Mouse (Mus musculus): ENCODE data around the gene Sf3b3. TPM values are rescaled to one million over a fixed set of nuclear protein-coding genes. Genes with fewer than 3 reads are reported as not detected.
"Not testable (repeated sequence)": the region's sequence is repeated elsewhere in the genome, so short reads cannot be mapped to it uniquely, and the experiment has no call there.

Gene Sf3b3
- polyA plus RNA-seq (2017; shearing (Covaris generic)) = 100 to 1,000 TPM in 1 of 2 experiments, 10 to 100 TPM in 1; 98.5 to 141 TPM

DNA sequence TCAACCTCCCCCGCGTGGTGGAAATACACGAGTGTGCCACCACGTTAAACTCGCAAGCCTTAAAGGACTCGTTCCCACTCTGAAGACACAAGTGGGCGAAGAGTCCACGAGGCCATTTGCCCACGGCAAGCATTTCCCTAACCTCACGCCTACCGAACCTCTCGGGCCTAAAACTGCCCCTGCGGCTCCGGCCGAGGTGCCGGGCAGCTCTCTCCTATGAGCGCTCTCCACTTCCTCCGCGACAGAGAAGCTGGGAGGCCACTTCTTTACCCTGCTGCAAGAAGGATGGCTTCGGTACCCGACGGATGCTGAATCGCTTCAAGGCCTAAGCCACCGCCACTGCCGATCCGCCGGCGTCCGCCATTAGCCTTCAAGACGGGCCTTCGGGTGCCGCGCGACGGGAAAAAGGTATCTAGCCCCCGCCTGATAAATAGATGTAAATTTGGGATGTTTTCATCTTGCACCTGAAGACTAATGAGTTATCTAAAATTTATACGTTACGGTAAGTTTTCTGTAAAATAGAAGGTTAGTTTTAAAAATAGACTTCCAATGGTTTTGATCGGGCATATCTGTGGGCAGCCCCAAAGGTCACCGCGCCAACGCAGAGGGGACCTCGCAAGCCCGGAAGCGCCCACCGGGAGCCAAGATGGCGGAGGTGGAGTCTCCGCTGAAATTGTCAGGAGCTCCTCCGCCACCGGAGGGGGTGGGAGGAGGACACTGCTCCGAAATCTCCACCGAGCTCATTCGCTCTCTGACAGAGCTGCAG, at the start of gene Sf3b3, which contains the start of gene Cog4:
Sf3b3 (minus strand) TSS at position 383 of the 766 bp plus-strand sequence.
Cog4 (plus strand) TSS at position 196 of the 766 bp plus-strand sequence.
- ATAC-seq = peak; percentile 85

DNA sequence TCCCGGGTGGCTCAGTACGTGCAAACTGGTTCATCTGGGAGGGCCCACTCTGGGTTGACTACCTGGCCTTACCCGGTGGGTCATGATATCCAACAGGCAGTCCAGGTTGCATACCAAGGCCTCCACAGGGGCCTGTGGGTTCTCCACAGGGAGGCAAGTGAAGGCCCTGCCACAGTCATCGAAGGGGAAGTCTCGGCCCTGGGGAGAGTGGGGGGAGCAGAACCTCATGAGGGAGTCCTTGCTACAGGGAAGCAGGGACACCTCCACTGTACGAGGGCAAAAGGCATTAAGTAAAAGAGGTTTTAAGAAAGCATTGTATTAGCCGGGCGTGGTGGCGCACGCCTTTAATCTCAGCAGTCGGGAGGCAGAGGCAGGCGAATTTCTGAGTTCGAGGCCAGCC, 49.2 kb upstream of the Sf3b3 start:
- no peak for ATAC-seq

DNA sequence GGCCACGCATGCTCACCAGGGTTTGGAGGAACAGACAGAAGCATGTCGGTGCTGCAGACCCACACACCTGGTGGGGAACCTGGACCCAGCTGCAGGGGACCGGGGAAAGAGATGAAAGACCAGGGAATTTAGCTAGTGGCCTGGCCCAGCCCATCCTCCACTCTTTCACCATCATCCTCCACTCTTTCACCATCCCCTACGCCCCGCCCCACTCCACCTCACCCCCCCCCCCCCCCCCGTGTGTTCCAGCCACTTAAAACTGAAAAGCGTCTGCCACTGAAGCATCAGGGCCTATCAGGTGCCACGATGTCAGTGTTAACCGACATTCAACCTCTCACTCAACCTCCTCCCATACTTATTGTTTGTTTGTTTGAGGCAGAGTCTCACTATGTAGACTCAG, 48.7 kb upstream of the Sf3b3 start:
- no peak for ATAC-seq

DNA sequence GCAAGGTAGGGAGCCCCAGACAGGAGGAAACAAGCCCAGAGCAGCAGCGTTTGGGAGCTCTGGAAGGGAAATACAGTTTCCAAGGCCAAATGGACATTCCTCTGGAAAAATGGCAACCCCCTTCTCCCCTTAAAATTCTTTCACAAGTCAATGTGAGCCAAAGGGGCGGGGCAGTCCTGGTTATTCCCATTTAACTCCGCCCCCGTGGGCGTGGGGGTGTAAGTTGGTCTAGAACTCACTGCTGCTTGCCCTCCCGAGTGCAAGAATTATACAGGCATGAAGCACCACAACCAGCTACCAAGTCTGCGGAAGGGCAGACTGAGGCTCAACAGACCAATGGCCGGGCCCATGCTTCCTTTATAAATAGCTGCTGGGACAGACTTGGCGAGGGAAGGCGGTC, 48.3 kb upstream of the Sf3b3 start:
- no peak for ATAC-seq

DNA sequence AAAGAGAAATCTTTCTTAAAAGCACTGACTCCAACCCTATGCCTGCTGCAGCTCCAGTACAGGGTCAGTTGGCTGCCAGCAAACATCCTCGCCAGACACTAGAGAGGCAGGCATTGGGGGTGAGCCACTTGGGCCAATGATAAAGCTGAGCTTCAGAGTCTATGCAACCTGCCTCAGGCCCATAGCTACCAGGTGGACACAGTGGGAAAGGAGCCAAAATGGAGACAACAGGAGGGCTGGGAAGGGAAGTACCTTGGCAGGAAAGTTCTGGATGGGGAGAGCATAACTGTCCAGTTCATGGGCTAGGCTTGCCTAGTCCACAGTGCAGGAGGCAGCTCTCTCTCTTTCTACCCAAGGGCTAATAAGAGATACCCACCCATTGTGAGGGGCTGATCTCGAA, 46.3 kb upstream of the Sf3b3 start:
- no peak for ATAC-seq

DNA sequence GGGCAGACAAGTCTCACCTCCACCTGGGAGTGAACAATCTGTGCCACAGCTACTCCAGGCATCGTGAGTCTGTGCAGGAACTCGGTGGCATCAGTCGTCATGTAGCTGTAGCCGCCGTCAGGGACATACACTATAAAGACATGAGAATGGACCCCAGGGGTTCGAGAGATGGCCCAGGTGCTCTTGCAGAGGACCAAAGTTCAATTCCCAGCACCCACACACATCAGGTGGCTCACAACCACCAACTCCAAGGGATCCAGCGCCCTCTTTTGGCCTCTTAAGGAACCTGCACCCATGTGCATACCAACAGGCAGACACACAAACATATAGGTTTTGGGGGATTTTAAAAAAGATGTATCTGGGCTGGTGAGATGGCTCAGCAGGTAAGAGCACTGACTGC, 45.5 kb upstream of the Sf3b3 start:
- no peak for ATAC-seq

DNA sequence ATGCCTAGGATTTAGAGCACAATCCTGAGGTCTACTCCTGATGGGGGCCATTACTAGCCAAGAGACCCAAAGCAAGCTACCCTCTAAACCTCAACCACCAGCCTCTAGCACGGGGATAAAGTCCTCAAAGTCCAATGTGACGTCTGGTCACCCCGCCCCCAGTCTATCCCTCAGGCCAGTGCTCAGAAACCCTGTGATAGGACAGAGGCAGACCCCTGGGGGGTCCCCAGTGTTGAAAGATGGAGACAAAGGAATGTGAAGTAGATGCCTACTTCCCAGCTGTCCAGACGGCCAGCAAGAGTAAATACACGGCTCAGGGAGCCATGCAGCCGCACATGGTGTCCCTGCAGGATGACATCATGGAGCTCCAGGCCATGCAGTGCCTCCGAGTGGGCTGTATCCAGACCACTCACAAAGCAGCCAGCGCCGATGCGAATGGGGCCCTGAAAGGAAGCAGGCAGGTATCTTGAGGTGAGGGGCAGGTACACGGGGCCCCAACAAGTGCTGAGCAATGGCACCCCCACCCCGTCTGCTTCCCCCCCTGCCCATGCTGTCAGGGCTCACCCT, 43.4 kb upstream of the Sf3b3 start:
- no peak for ATAC-seq

DNA sequence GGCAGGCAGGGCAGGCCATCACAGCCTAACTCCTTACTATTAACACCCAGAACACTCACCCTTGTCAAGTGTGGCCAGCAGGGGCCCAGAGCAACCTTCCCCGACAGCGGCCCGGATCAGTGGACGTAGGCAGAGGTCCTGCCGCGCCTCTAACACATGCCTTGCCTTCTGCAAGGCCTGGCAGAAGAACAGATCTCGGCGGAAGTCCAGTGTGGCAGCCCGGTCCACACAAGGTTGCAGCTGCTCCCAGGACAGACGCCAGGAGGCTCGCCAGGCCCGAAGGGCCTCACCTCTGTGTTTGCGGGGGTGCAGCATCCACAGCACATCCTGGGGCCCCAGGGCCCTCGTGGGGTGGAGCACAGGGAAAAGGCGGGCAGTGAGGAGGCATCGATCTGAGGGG, 42.3 kb upstream of the Sf3b3 start:
- ATAC-seq = no peak

DNA sequence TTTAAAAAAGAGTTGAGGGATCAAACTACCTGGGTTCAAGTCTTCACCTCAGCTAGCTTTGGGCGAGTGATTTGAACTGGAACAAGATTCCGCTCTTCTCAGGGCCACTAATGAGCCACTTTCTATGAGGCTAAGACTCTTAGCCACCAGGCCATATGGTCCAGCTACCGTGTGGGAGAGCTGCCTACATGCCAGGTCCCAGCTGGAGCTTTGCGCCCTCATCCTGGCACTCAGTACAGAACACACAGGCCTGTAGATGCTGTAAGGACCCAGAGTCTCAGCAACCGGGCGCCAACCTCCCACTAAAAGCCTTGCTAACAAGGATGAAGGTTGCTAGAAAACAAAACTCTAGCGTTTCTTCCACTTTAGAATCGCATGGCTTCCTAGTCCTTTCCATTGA, 41.9 kb upstream of the Sf3b3 start:
- no peak for ATAC-seq

DNA sequence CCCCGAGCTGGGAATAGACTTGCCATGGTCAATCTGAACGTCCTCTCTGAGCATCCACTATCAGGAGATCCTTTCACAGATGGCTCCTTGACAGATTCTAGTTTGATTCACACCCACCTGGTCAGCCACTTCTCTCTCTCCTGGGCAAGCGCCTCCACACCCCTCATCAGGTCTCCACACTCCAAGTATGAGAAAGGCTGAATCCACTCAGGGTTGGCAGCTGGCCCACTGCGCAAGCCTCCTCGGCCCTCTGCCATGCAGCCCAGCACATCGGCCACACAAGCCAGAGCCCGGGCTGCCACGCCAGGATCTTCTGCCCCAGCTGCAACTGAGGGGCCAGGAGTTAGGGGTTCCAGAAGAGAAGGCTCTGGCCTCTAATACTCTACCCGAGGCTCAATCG, 41.0 kb upstream of the Sf3b3 start:
- no peak for ATAC-seq

DNA sequence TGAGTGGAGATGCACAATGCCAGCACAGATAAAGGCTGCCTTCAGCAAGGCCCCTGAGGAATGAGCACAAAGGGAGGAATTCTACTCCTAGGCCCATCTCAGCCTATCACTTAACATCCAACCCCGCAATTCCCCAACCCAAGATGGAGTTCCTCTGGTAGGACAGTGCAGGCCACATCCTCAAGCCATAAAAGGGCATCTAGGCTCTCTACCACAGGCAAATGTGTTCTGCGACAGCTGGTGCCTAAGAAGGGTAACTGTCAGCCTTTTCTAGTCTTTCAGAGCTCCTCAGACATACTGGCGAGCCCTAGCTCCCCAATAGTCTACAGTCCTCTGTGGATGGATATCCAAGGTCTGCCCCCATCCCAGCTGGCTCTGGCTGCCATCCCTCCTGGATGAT, 40.0 kb upstream of the Sf3b3 start:
- ATAC-seq = no peak

DNA sequence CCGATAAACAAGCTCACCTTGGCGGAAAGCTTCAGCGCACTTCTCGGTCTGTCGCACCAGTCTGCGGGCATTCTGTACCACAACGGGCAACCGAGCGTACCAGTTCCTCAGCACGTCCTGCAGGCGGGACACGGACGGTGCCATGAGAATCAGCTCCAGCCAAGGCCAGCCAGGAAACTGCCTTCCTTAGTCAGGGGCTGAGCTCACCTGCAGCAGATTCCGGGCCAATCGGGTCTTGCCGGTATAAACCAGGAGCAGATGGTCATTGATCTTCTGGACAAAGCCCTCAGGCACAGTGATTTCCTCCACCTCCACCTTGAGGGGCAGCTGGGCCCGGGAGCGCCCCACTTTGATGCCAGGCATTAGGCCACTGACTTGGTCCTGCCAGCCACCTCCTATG, 37.2 kb upstream of the Sf3b3 start:
- ATAC-seq = no peak

DNA sequence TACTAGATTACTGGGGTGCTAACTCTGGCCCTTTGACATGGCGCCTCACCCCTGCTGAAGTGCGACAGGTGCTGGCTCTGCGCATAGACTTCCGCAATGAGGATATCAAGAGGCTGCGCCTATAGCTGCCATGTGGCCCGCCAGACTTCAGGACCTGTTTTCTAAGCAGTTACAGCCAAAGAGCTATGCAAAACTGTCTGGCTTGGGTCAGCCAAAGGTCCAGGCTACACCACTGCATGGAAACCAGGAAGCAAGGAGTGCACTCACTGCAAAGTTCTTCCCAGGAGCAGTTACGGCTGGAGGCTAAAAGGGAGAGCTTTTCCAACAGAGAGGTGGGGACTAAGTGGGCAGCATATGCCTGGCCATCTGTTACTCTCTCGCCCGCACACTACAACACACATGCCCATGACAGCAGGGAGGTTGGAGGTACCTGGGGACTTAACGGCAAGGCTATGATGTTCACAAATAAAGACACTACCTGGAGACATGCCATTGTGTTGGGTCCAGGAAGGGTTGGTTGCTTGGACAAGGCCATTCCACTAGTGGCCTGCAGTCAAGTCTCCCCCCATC, 35.2 kb upstream of the Sf3b3 start:
- no peak for ATAC-seq

DNA sequence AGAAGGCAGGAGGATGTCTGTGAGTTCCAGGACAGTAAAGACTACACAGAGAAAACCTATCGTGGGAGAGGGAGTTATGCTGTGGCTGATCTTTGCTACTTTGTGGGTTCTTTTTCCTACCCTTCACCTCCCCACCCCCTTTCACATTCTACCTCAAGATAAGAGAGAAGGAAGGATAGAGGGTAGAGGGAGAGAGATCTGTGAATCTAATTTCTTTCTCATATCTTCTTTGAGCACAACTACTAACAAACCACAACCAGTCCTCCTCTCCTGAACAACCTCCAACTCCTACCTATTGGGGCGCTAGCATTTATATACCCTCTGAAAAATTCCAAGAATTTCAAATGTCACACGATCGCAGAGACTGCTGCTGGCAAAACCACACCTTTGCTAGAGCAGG, 31.3 kb upstream of the Sf3b3 start:
- ATAC-seq = no peak

DNA sequence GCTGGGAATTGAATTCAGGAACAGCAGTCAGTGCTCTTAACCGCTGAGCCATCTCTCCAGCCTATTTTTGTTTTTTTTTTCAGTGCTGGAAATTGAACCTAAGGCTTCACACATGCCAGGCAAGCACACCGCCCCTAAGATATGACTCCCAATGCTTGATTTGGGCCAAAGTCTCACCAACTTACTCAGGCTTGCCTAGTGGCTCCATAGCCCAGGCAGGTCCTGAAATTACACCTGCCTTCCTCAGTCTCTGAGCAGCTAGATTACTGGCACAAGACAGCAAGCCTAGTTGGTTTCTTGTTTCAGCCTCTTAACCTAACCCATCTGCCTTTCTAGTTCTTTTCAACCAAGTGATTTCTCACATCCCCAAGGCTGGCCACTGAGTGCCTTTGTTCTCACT, 23.9 kb upstream of the Sf3b3 start:
- no peak for ATAC-seq

DNA sequence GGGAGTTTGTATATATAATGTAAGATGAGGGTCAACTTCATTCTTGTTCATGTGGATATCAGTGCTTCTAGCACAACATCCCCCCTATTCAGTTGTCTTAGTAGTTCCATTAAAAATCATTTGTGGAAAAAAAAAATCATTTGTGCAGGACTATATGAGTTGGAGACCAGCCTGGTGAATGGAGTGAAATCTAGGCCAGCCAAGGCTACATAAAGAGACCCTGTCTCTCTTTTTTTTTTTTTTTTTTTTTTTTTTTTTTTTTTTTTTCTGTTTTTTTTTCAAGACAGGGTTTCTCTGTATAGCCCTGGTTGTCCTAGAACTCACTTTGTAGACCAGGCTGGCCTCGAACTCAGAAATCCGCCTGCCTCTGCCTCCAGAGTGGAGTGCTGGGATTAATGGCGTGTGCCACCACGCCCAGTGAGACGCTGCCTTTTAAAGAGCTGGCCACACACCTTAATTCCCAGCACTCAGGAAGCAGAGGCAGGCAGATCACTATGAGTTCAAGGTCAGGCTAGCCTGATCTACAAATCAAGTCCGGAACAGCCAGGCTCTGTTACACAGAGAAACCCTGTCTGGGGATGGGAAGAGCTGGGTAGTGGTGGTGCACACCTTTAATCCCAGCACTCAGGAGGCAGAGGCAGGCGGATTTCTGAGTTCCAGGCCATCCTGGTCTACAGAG, 14.9 kb upstream of the Sf3b3 start:
- ATAC-seq = not testable (repeated sequence)

DNA sequence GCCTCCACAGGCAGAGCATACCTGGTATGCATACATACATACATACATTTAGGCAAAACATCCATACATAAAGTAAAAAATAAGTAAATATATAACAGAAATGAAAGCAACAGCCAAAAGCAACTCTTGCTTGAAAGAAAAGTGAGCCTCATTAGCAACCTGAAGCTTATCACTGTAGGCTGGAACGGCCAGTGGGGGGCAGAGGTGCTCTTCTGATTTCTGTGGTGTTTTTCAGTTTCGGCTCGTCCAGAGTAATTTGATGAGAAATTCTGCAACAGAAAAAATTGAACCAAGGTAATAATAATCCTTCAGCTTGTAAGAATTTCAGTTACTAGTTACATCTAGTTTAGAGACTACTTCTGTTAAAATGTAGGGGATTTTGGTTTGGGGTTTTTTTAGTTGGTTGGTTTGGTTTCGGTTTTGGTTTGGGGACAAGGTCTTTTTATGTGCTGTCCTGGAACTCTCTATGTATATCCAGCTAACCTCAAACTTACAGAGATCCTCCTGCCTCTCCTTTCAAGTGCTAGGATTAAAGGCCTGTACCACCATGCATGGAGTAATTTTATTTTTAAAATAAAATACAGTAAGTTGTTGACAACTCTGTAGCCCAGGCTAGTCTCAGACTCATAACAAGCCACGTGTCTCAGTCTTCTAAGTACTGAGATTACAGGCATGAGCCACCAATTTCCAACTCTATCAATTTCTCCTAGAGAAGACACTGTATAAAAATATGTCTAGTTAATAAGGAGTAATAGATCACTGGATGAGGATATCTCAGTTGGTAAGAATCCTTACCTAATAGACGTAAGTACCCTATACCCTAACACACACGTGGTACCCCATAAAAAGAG, 13.3 kb upstream of the Sf3b3 start:
- peak; percentile 80 for ATAC-seq

DNA sequence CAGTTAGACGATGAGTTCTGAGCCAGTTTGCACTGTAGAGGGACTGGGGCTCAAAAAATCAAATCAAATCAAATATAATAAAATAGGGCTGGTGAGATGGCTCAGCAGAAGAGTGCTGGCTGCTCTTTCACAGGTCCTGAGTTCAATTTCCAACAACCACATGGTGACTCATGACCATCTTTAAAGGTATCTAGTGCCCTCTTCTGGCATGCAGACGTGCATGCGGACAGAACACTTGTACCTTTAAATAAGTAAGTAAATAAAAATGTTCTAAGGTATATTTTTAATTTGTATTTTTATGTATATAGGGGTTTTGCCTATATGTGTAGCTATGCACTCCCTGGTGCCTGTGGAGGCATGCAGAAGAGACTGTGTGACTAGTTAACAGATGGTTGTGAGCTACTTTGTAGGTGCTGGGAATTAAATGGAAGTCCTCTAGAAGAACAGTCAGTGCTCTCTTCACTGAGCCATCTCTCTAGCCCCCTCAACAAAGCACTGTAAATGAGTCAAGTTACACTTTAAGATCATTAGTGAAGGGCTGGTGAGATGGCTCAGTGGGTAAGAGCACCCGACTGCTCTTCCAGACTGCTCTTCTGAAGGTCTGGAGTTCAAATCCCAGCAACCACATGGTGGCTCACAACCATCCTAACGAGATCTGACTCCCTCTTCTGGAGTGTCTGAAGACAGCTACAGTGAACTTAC, 10.3 kb upstream of the Sf3b3 start:
- no peak for ATAC-seq

DNA sequence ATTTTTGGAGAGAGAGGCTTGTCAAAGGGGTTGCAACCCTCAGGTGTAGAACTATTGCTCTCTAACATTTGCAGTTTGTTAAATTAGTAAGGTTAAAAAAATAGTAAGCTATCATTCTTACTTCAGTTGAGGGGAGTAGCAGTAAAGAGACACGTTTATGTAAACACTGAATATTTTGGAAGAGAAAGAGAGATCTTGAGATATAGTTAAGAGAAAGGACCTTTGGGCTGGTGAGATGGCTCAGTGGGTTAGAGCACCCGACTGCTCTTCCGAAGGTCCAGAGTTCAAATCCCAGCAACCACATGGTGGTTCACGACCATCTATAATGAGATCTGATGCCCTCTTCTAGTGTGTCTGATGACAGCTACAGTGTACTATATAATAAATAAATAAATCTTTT, 9.5 kb upstream of the Sf3b3 start:
- not testable (repeated sequence) for ATAC-seq

DNA sequence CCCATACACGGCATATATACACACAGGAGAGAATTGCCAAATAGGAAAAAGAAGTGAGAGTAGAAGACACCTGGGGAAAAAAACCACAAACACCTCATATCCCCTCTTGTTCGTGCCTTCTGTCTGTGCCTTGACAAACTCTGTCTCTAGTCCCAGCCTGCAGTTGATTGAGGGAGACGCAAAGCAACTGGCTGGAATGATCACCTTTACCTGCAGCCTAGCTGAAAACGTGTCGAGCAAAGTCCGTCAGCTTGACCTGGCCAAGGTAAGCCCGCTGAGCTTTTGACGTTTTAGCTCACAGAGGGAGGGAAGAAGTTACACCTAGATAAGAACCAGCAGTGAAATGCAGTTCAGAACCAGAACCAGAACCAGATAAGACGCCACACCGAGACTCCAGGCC, 4.6 kb upstream of the Sf3b3 start:
- ATAC-seq = no peak

DNA sequence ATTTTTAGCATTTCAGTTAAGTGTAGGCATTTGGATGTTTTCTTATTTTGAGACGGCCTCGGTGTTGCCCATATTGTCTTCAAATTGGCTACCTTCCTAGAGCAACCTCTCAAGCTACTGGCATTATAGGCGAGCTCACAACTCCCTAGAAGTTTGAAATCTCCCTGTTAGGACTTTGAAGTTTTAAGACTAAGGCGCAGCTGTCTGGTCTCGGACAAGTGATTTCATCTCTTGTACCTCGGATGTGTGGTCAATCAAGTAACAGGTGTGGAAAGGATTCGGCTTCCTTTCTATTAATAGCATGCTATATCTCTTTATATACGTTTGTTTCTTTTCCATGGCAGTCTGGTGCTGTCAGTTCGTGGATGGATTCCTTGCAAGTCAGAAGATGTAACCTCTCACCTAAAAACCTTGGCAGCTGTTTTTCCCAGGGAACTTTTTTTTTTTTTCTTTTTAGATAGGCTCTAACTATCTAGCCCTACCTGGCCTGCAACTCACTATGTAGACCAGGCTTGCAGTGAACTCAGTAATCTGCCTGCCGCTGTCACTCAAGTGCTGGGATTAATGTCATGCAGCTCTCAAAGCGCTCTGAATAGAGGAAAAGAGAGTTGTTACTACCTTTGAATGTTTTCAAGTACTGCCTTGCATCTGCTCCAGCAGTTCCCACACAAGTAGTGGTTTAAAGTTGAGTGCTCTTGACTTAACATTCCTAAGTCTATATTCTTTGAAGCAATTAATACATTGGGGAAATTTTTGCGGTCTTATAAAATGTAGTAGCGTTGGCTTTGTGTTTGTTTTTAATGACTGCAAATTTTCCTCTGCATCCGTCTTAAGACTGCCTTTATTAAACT, 1.3 kb upstream of the Sf3b3 start:
- ATAC-seq = no peak

Data from CD4-positive, CD25-positive, alpha-beta regulatory T cell, adult 4 months (primary cell).